Mouse (Mus musculus): ENCODE measurements around the gene Atf7ip2.
"Not testable (repeated sequence)": the region's sequence is repeated elsewhere in the genome, so short reads cannot be mapped to it uniquely, and the experiment has no call there.

Atf7ip2 gene

GRCm38 (mm10) chr16:10192679-10193506, at the start of gene Atf7ip2:
Gene Atf7ip2, plus strand, starts transcription at chr16:10192712.
- DNase-seq (ENCODE audit: low spot score) = peak; percentile 49

GRCm38 (mm10) chr16:10143166-10143565, 49.3 kb upstream of the Atf7ip2 start:
- DNase-seq (ENCODE audit: low spot score) = no peak

- DNase-seq (ENCODE audit: low spot score) = no peak
Observed at GRCm38 (mm10) chr16:10147401-10147800, 45.1 kb upstream of the Atf7ip2 start.

- no peak for DNase-seq (ENCODE audit: low spot score)
Observed at GRCm38 (mm10) chr16:10169123-10169905, 23.2 kb upstream of the Atf7ip2 start.

GRCm38 (mm10) chr16:10170005-10170404, 22.5 kb upstream of the Atf7ip2 start, which contains the start of gene Rpl39l:
Gene Rpl39l, plus strand, starts transcription at chr16:10170226.
- no peak for DNase-seq (ENCODE audit: low spot score)

GRCm38 (mm10) chr16:10171276-10171675, 21.2 kb upstream of the Atf7ip2 start:
- no peak for DNase-seq (ENCODE audit: low spot score)

- DNase-seq (ENCODE audit: low spot score) = no peak
Observed at GRCm38 (mm10) chr16:10172179-10172820, 20.2 kb upstream of the Atf7ip2 start.

- not testable (repeated sequence) for DNase-seq (ENCODE audit: low spot score)
Observed at GRCm38 (mm10) chr16:10187461-10187860, 5.1 kb upstream of the Atf7ip2 start.

GRCm38 (mm10) chr16:10208777-10209176, 16.3 kb downstream of the Atf7ip2 start:
- DNase-seq (ENCODE audit: low spot score) = no peak

GRCm38 (mm10) chr16:10216366-10216765, 23.9 kb downstream of the Atf7ip2 start:
- not testable (repeated sequence) for DNase-seq (ENCODE audit: low spot score)

- not testable (repeated sequence) for DNase-seq (ENCODE audit: low spot score)
Observed at GRCm38 (mm10) chr16:10217020-10217419, 24.5 kb downstream of the Atf7ip2 start.

- DNase-seq (ENCODE audit: low spot score) = no peak
Observed at GRCm38 (mm10) chr16:10227361-10227760, 34.8 kb downstream of the Atf7ip2 start.

GRCm38 (mm10) chr16:10236601-10237000, 44.1 kb downstream of the Atf7ip2 start:
- DNase-seq (ENCODE audit: low spot score) = no peak

- DNase-seq (ENCODE audit: low spot score) = no peak
Observed at GRCm38 (mm10) chr16:10253993-10254392, 61.5 kb downstream of the Atf7ip2 start.

GRCm38 (mm10) chr16:10272256-10272655, 79.7 kb downstream of the Atf7ip2 start:
- DNase-seq (ENCODE audit: low spot score) = no peak

- no peak for DNase-seq (ENCODE audit: low spot score)
Observed at GRCm38 (mm10) chr16:10274465-10274864, 82.0 kb downstream of the Atf7ip2 start.

- DNase-seq (ENCODE audit: low spot score) = not testable (repeated sequence)
Observed at GRCm38 (mm10) chr16:10276778-10277177, 84.3 kb downstream of the Atf7ip2 start.

GRCm38 (mm10) chr16:10280286-10280951, 87.9 kb downstream of the Atf7ip2 start:
- DNase-seq (ENCODE audit: low spot score) = peak; percentile 77

- no peak for DNase-seq (ENCODE audit: low spot score)
Observed at GRCm38 (mm10) chr16:10281890-10282289, 89.4 kb downstream of the Atf7ip2 start.

- DNase-seq (ENCODE audit: low spot score) = no peak
Observed at GRCm38 (mm10) chr16:10286513-10287268, 94.2 kb downstream of the Atf7ip2 start.

- DNase-seq (ENCODE audit: low spot score) = no peak
Observed at GRCm38 (mm10) chr16:10288115-10288514, 95.6 kb downstream of the Atf7ip2 start.

Measured in layer of hippocampus, adult 9-10 months (tissue).